Mouse (Mus musculus) CH12.LX (cell line): ENCODE data around the gene Inpp5b. TPM values are rescaled to one million over a fixed set of nuclear protein-coding genes. Genes with fewer than 3 reads are reported as not detected.

ENCODE experiments used
- DNase-seq: peaks from one replicate; pipeline ENCODE4 v3.0.0-alpha.2; 2013; ENCODE audit errors: extremely low read depth
- H3K27ac ChIP-seq: 2 replicates; pipeline ENCODE4 v1.5.1; 2012; ENCODE audit warnings: low read depth, mild to moderate bottlenecking, control low read depth, moderate library complexity; ENCODE audit not compliant: insufficient read depth
- H3K27me3 ChIP-seq: replicated peaks from 2 replicates; pipeline ENCODE3; 2012; ENCODE audit warnings: inconsistent platforms
- H3K36me3 ChIP-seq, 2 experiments: replicated peaks in 1 of 2; 2 replicates each; pipeline versions ENCODE3 to v1.6.1; 2012; ENCODE audit warnings: inconsistent platforms in 1 of 2, low read length in 1 of 2, mild to moderate bottlenecking in 1 of 2, mixed read lengths in 1 of 2, moderate library complexity in 1 of 2; ENCODE audit not compliant: control insufficient read depth in 1 of 2, insufficient read depth in 1 of 2
- H3K4me1 ChIP-seq, 2 experiments: 2 replicates each; pipeline ENCODE4 v1.6.1; 2012; ENCODE audit warnings: inconsistent platforms in 1 of 2, moderate library complexity in 1 of 2; ENCODE audit not compliant: insufficient read depth in 2 of 2, control insufficient read depth in 1 of 2
- H3K4me2 ChIP-seq: 2 replicates; pipeline ENCODE4 v1.6.1; 2012; ENCODE audit warnings: low read depth, mild to moderate bottlenecking, control low read depth; ENCODE audit not compliant: poor library complexity, insufficient read depth, severe bottlenecking
- H3K4me3 ChIP-seq, 3 experiments: fragments of 150-350 bp in 1 of 3; sonication (generic) in 1 of 3; replicated peaks in 1 of 3; 2 replicates each; pipeline versions ENCODE3 to v1.5.1; 2011 to 2012; ENCODE audit warnings: low read depth in 2 of 3, low read length in 2 of 3, mild to moderate bottlenecking in 2 of 3, moderate library complexity in 2 of 3, control low read depth in 1 of 3, improper control_type of control experiment in 1 of 3, inconsistent platforms in 1 of 3, mixed read lengths in 1 of 3; ENCODE audit not compliant: poor library complexity in 1 of 3
- H3K79me2 ChIP-seq: replicated peaks from 2 replicates; pipeline ENCODE4 v1.6.1; 2012; ENCODE audit warnings: mild to moderate bottlenecking, moderate library complexity; ENCODE audit not compliant: control insufficient read depth, poor library complexity, insufficient read depth, severe bottlenecking; ENCODE audit errors: extremely low read depth
- H3K9ac ChIP-seq: 2 replicates; pipeline ENCODE4 v1.6.1; 2012; ENCODE audit warnings: low read depth, mild to moderate bottlenecking, control low read depth, moderate library complexity; ENCODE audit not compliant: insufficient read depth
- H3K9me3 ChIP-seq: replicated peaks from 2 replicates; pipeline ENCODE3; 2012; ENCODE audit warnings: low read length, inconsistent platforms, mixed read lengths
- CHD2 ChIP-seq: IDR thresholded peaks from 2 replicates; pipeline ENCODE4 v1.6.1; 2011; ENCODE audit warnings: low read length, improper control_type of control experiment
- ELF1 ChIP-seq: IDR thresholded peaks from 2 replicates; pipeline ENCODE4 v1.6.1; 2014; ENCODE audit warnings: low read depth, mild to moderate bottlenecking, inconsistent platforms, low read length, improper control_type of control experiment
- ETS1 ChIP-seq: conservative IDR thresholded peaks from 2 replicates; pipeline ENCODE4 v1.6.1; 2012; ENCODE audit warnings: low read depth, mild to moderate bottlenecking, inconsistent platforms, low read length, improper control_type of control experiment, moderate library complexity
- HCFC1 ChIP-seq: IDR thresholded peaks from 2 replicates; pipeline ENCODE4 v1.6.1; 2012; ENCODE audit warnings: low read depth, mild to moderate bottlenecking, inconsistent platforms, low read length, improper control_type of control experiment
- IRF4 ChIP-seq: IDR thresholded peaks from 2 replicates; pipeline ENCODE4 v1.6.1; 2014; ENCODE audit warnings: low read depth, mild to moderate bottlenecking, inconsistent platforms, low read length, improper control_type of control experiment
- JUND ChIP-seq: conservative IDR thresholded peaks from 2 replicates; pipeline ENCODE4 v1.6.1; 2011; ENCODE audit warnings: low read depth, low read length, improper control_type of control experiment
- KAT2A ChIP-seq: IDR thresholded peaks from 2 replicates; pipeline ENCODE4 v1.6.1; 2012; ENCODE audit warnings: low read length, improper control_type of control experiment, inconsistent platforms; ENCODE audit not compliant: insufficient replicate concordance
- MAZ ChIP-seq: IDR thresholded peaks from 2 replicates; pipeline ENCODE4 v1.6.1; 2012; ENCODE audit warnings: low read depth, mild to moderate bottlenecking, inconsistent platforms, low read length, improper control_type of control experiment, moderate library complexity
- MEF2A ChIP-seq: IDR thresholded peaks from 2 replicates; pipeline ENCODE4 v1.6.1; 2014; ENCODE audit warnings: low read depth, mild to moderate bottlenecking, inconsistent platforms, low read length, improper control_type of control experiment, borderline replicate concordance
- NELFE ChIP-seq: IDR thresholded peaks from 2 replicates; pipeline ENCODE4 v1.6.1; 2011; ENCODE audit warnings: low read depth, low read length, improper control_type of control experiment
- RCOR1 ChIP-seq: conservative IDR thresholded peaks from 2 replicates; pipeline ENCODE4 v1.6.1; 2012; ENCODE audit warnings: low read depth, mild to moderate bottlenecking, inconsistent platforms, low read length, improper control_type of control experiment
- SIN3A ChIP-seq: IDR thresholded peaks from 2 replicates; pipeline ENCODE4 v1.6.1; 2012; ENCODE audit warnings: low read length, improper control_type of control experiment, inconsistent platforms
- TCF12 ChIP-seq: IDR thresholded peaks from 2 replicates; pipeline ENCODE4 v1.6.1; 2014; ENCODE audit warnings: low read depth, mild to moderate bottlenecking, inconsistent platforms, low read length, improper control_type of control experiment
- UBTF ChIP-seq: IDR thresholded peaks from 2 replicates; pipeline ENCODE4 v1.6.1; 2012; ENCODE audit warnings: low read depth, mild to moderate bottlenecking, inconsistent platforms, low read length, improper control_type of control experiment, moderate library complexity
- USF2 ChIP-seq: conservative IDR thresholded peaks from 2 replicates; pipeline ENCODE4 v1.6.1; 2011; ENCODE audit warnings: low read depth, low read length, improper control_type of control experiment
- dilution Hi-C: fragments of 300-500 bp; cut with MboI; formaldehyde crosslinking; loops from 2 replicates; pipeline ENCODE4 v1.14.3; 2020; ENCODE audit warnings: low sequenced_read_pairs; ENCODE audit not compliant: extremely low pct_unique_long_range_greater_than_20kb, extremely low pct_ligation_motif_present
- in situ Hi-C: fragments of 300-500 bp; cut with MboI; formaldehyde crosslinking; loops from 3 replicates; pipeline ENCODE4 v1.14.3; 2019; ENCODE audit warnings: low sequenced_read_pairs, low pct_ligation_motif_present, low pct_unique_long_range_greater_than_20kb, mixed read lengths
- polyA plus RNA-seq: library from polyadenylated mRNA; unstranded; fragments of >175 nt; gene quantifications from 2 replicates; pipeline ENCODE4 v1.2.1, GENCODE M21; 2012; ENCODE audit warnings: low read depth; ENCODE audit not compliant: insufficient read length
- total RNA-seq, 2 experiments: library from RNA; depleted of rRNA; stranded (reverse); fragments of 300-350 nt in 1 of 2; fragments of >200 nt in 1 of 2; gene quantifications; 2 replicates each; pipeline ENCODE4 v1.2.3; 2012 to 2014

The Inpp5b gene
- total and polyA plus RNA-seq, 3 experiments: 25.6 to 34.0 (median 26.2) TPM

DNA sequence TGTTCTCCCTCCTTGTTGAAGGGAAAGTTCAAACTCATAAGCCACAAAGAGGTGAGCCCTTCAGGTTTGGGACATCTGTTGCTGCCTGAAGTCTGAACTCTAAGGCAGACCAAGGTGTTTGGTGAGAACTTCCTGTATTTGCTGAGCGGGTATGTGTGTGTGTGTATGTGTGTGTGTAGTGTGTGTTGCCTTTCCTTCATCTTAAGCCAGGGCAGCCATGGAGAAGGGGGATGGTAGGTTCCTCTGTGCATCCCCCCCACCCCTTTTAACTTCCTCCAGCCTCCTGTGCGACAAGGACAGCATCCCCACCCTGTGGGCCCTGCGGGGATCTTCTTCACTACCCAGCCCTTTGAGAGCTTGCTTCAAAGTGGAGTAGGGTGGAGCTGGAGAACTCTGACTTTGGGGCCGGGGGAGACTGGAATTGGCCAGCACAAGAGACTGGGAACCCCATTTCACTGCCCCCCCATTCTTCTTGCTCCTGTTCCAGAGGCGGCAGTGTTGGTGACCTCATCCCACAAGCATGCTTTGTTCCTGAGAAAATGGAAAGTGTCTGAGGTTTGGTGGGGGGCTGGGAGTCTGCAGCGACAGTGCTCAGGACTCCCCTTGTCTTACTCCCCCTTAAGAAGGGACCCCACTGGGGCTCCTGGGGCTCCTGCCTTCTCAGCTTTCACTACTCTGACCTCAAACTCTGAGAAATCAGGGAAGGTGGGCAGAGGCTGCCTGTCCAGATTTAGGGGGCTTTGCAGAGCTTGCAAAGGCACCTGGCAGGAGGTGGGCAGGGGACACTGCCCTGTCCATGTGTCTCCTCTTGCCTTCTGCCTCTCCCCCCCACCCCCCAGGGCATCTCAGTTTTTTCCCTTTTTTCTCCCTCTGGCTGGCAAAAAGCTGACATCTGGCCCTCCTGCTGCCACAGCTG lies 37.5 kb upstream of the Inpp5b start:
- dilution Hi-C loops (no loop called here), in situ Hi-C loops (loop anchor here (10.0 kb wide), 1 partner anchor 361 kb away; the partner anchor contains the start of genes Dnali1 and Snip1)
- Histone ChIP-seq H3K27me3 (no peaks in the 10 kb centered on the region), H3K4me3 (peak overlapping the region; percentile 3 to 19 (median 11)), H3K4me1 (peaks cover 38 to 64% of the 10 kb centered on the region in 2 experiments), H3K9me3 (no peaks in the 10 kb centered on the region), H3K36me3 (peaks cover 17 to 21% of the 10 kb centered on the region in 2 experiments), H3K9ac (peak overlapping the region; percentile 7; the same call in 1 of the 2 replicates), H3K79me2 (peaks cover 19% of the 10 kb centered on the region), H3K27ac (peak overlapping the region; percentile 61), H3K4me2 (peak overlapping the region; percentile 69)
- 0 out of 2 replicates have a peak, but pooled peaks have one; percentile 53 for TF ChIP-seq TCF12
- TF ChIP-seq ELF1: peak; percentile 64
- TF ChIP-seq JUND: no peak
- peak; percentile 37; the same call in 1 of the 2 replicates for TF ChIP-seq SIN3A
- DNase-seq: no peak

DNA sequence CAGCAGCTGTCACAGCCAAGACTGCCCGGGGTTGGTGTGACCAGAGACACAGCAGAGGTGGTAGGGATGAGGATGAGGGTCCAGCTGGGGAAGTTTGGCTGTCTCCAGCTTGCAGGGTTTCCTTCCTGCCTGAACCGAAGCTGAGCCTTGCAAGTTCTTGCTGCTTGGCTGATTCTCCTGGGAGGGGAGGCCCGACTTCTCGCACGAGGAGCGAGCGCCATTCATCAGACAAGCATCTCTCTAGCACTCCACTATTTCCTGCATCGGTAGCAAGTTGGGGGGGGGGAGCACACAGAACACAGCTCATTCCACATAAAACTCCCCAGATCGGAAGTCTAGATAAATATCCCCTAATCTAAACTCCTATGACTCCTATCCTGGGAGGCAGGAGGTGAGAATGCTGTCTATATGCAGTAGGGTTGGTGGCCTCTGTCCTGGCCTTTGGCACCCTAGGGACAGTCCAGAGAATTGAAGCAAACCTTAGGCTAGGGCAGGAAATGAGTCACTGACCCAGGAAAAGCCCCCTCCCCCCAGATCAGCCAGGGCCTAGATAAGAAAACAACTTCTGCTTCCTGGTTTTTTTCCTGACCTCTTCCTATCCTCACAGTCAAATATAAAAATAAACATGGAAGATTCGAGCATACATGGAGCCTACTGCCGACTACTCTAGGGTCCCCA lies 36.7 kb upstream of the Inpp5b start:
- in situ Hi-C loops (loop anchor here (10.0 kb wide), 1 partner anchor 360 kb away; the partner anchor contains the start of genes Dnali1 and Snip1), dilution Hi-C loops (no loop called here)
- Histone ChIP-seq H3K4me3 (peak overlapping the region in 2 of 3 experiments; percentile 3 to 19), H3K27ac (peak overlapping the region; percentile 61), H3K9ac (0 out of 2 replicates have a peak overlapping the region, but pooled peaks have one; percentile 6), H3K79me2 (peaks cover 19% of the 10 kb centered on the region), H3K27me3 (no peaks in the 10 kb centered on the region), H3K4me2 (peak overlapping the region; percentile 69), H3K4me1 (peaks cover 41 to 68% of the 10 kb centered on the region in 2 experiments), H3K9me3 (no peaks in the 10 kb centered on the region), H3K36me3 (peaks cover 17 to 21% of the 10 kb centered on the region in 2 experiments)
- TF ChIP-seq CHD2 (peak; percentile 54; the same call in 1 of the 2 replicates), MAZ (0 out of 2 replicates have a peak, but pooled peaks have one; percentile 32), UBTF (no peak), SIN3A (0 out of 2 replicates have a peak, but pooled peaks have one; percentile 26), MEF2A (0 out of 2 replicates have a peak, but pooled peaks have one; percentile 16), ELF1 (0 out of 2 replicates have a peak, but pooled peaks have one; percentile 29), KAT2A (no peak), NELFE (no peak), USF2 (no peak), HCFC1 (peak; percentile 14; the same call in 1 of the 2 replicates), ETS1 (peak; percentile 28; the same call in 1 of the 2 replicates), IRF4 (peak; percentile 50), RCOR1 (no peak)
- peak; percentile 66 for DNase-seq
